Mouse (Mus musculus) midbrain, embryonic 10.5 days (tissue): ENCODE results near the gene Sh3bp2. TPM values are rescaled to one million over a fixed set of nuclear protein-coding genes. Genes with fewer than 3 reads are reported as not detected.
"Not testable (repeated sequence)": the region's sequence is repeated elsewhere in the genome, so short reads cannot be mapped to it uniquely, and the experiment has no call there.

Experiments used
- DNase-seq: peaks from one replicate; pipeline ENCODE4 v3.0.0-alpha.2; 2017; ENCODE audit warnings: low spot score
- H3K27ac ChIP-seq: fragments of 300-500 bp; sonication (generic); replicated peaks from 2 replicates; pipeline ENCODE4 v1.5.1; 2016; ENCODE audit warnings: mild to moderate bottlenecking
- H3K27me3 ChIP-seq: fragments of 300-500 bp; sonication (generic); 2 replicates; pipeline ENCODE4 v1.6.1; 2016; ENCODE audit warnings: low read depth, mild to moderate bottlenecking; ENCODE audit not compliant: poor library complexity, severe bottlenecking
- H3K36me3 ChIP-seq: fragments of 300-500 bp; sonication (generic); 2 replicates; pipeline ENCODE4 v1.6.1; 2016; ENCODE audit warnings: mild to moderate bottlenecking, moderate library complexity
- H3K4me1 ChIP-seq: fragments of 300-500 bp; sonication (generic); 2 replicates; pipeline ENCODE4 v1.6.1; 2016
- H3K4me3 ChIP-seq: fragments of 300-500 bp; sonication (generic); 2 replicates; pipeline ENCODE4 v1.5.1; 2016; ENCODE audit warnings: mild to moderate bottlenecking, moderate library complexity
- H3K9me3 ChIP-seq: fragments of 300-500 bp; sonication (generic); replicated peaks from 2 replicates; pipeline ENCODE4 v1.6.1; 2016; ENCODE audit warnings: mild to moderate bottlenecking
- WGBS: fragments of 180-500 bp; shearing (Covaris S2); methylation state at CpG from one replicate; pipeline ENCODE4 v1.1.7; 2016; 5-methylcytosine and 5-hydroxymethylcytosine counted together
- polyA plus RNA-seq: library from polyadenylated mRNA; unstranded; fragments of >200 nt; fragmentation: Nextera tagmentation; extraction: Ambion mirVana; gene quantifications from 2 replicates; pipeline ENCODE4 v1.2.1, GENCODE M21; 2016

Sh3bp2 gene
- polyA plus RNA-seq, 1 experiment from 2014 or later = 6.4 TPM

- not testable (repeated sequence) for H3K9me3 ChIP-seq, H3K4me3 ChIP-seq, DNase-seq, H3K27me3 ChIP-seq
- 0 out of 2 replicates have a peak overlapping the region, but pooled peaks have one; percentile 42 for H3K27ac ChIP-seq
- peaks cover 20% of the 10 kb centered on the region for H3K36me3 ChIP-seq
- WGBS = 69% methylated on average over 10 of the region's 10 CpGs
- peaks cover 12% of the 10 kb centered on the region for H3K4me1 ChIP-seq
Measured at GRCm38 (mm10) chr5:34581671-34582313, 56.2 kb downstream of the Sh3bp2 start.

DNA sequence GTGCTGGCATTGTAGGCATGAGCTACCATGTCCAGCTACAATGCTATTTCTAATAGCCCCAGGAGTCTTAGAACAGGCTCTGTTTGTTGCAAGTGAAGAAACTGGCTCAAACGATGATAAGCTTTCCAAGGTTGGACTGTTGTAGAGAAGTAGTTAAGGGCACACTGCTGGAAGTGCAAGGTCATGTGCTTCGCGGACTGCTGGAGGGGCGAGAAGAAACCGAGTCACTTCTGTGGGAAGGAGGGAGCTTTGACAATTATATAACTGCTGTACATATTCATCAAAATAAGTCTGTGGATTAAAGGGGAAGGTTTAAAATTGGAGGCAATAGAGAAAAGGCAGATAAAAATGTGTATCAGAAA lies 56.7 kb downstream of the Sh3bp2 start:
- no peak overlapping the region for H3K4me3 ChIP-seq
- H3K27me3 ChIP-seq = no peaks in the 10 kb centered on the region
- DNase-seq = no peak
- no peaks in the 10 kb centered on the region for H3K9me3 ChIP-seq
- 89% methylated on average over 5 of the region's 5 CpGs for whole genome bisulfite sequencing
- H3K27ac ChIP-seq = 0 out of 2 replicates have a peak overlapping the region, but pooled peaks have one; percentile 42
- peaks cover 15% of the 10 kb centered on the region for H3K36me3 ChIP-seq
- peaks cover 17% of the 10 kb centered on the region for H3K4me1 ChIP-seq

DNA sequence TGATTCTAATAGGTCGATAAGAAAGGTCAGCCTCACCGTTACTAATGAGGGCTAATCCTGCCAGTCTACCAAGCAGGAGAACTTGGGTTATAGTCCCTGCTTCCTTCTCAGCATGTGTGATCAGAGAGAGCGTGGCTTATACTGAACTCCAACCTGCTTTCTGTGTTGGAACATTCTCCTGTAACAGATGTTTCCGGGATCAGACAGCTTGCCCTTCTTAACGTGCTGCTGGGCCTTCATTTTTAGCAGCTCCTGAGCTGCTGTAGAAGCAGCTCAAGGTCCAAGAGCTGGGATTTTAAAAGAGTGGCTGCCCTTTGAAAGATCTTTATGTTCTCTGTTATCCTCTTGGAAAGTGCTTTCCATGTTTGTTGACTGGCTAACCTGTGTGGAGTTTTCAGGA lies 59.6 kb downstream of the Sh3bp2 start:
- Histone ChIP-seq H3K27me3 (no peaks in the 10 kb centered on the region), H3K36me3 (0 out of 2 replicates have a peak, but pooled peaks cover 9% of the 10 kb centered on the region), H3K4me3 (no peak overlapping the region), H3K4me1 (peaks cover 31% of the 10 kb centered on the region), H3K27ac (no peak overlapping the region), H3K9me3 (no peaks in the 10 kb centered on the region)
- DNase-seq = no peak
- 72% methylated on average over 5 of the region's 5 CpGs for WGBS

GRCm38 (mm10) chr5:34587881-34588280 lies 62.2 kb downstream of the Sh3bp2 start:
- Histone ChIP-seq H3K4me3 (no peak overlapping the region), H3K9me3 (no peaks in the 10 kb centered on the region), H3K4me1 (peaks cover 42% of the 10 kb centered on the region), H3K27ac (no peak overlapping the region), H3K36me3 (peaks cover 13% of the 10 kb centered on the region; the same call in 1 of the 2 replicates), H3K27me3 (no peaks in the 10 kb centered on the region)
- WGBS = 71% methylated on average over 5 of the region's 5 CpGs
- DNase-seq = no peak

DNA sequence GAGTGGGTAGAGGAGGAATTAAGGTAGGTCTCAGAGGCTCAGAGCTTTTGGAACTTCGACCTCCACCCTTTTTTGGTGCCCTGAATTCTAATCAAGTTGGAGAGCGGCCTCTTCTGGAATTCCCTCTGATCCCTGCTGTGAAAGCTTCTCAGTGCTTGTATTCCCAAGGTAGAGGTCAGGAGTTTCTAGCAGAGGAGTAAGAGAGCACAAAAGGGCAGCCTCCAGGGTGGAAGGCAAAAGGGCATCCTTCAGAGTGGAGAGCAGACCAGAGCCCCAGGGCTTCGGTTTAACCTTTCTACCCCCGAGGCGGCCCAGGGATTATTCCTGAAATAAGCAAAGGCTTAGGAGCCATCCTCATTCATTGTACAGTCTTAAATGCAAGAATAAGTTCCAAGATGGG lies 64.4 kb downstream of the Sh3bp2 start:
- H3K36me3 ChIP-seq = peaks cover 12% of the 10 kb centered on the region; the same call in 1 of the 2 replicates
- peaks cover 42% of the 10 kb centered on the region for H3K4me1 ChIP-seq
- peak overlapping the region; percentile 59 for H3K27ac ChIP-seq
- H3K4me3 ChIP-seq = peak overlapping the region; percentile 7; the same call in 1 of the 2 replicates
- 3% methylated on average over 5 of the region's 5 CpGs for WGBS
- no peaks in the 10 kb centered on the region for H3K9me3 ChIP-seq
- peak; percentile 33 for DNase-seq
- no peaks in the 10 kb centered on the region for H3K27me3 ChIP-seq

GRCm38 (mm10) chr5:34590702-34591101 lies 65.1 kb downstream of the Sh3bp2 start:
- 39% methylated on average over 4 of the region's 4 CpGs for WGBS
- Histone ChIP-seq H3K9me3 (no peaks in the 10 kb centered on the region), H3K36me3 (peaks cover 12% of the 10 kb centered on the region; the same call in 1 of the 2 replicates), H3K4me1 (peaks cover 42% of the 10 kb centered on the region), H3K4me3 (no peak overlapping the region), H3K27ac (no peak overlapping the region), H3K27me3 (no peaks in the 10 kb centered on the region)
- DNase-seq = no peak

- H3K27me3 ChIP-seq = no peaks in the 10 kb centered on the region
- H3K4me3 ChIP-seq = no peak overlapping the region
- no peak for DNase-seq
- peaks cover 39% of the 10 kb centered on the region for H3K4me1 ChIP-seq
- 23% methylated on average over 5 of the region's 5 CpGs for WGBS
- H3K9me3 ChIP-seq = no peaks in the 10 kb centered on the region
- no peak overlapping the region for H3K27ac ChIP-seq
- peaks cover 12% of the 10 kb centered on the region; the same call in 1 of the 2 replicates for H3K36me3 ChIP-seq
Measured at GRCm38 (mm10) chr5:34591388-34592004, 65.9 kb downstream of the Sh3bp2 start.

DNA sequence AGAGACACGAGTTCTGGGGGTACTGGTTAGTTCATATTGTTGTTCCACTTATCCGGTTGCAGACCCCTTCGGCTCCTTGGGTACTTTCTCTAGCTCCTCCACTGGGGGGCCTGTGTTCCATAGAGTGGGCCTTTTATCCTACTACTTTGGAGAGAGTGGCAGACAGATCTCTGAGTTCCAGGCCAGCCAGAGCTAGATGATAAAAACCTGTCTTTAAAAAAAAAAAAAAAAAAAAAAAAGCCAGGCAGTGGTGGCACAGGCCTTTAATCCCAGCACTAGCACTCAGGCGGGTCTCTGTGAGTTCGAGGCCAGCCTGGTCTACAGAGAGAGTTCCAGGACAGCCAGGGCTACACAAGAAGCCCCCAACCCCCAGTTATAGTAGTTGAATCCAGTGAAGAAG lies 66.6 kb downstream of the Sh3bp2 start:
- peaks cover 32% of the 10 kb centered on the region for H3K4me1 ChIP-seq
- not testable (repeated sequence) for DNase-seq, H3K27me3 ChIP-seq, H3K27ac ChIP-seq, H3K9me3 ChIP-seq, H3K4me3 ChIP-seq
- WGBS = 76% methylated on average over 5 of the region's 5 CpGs
- peaks cover 15% of the 10 kb centered on the region for H3K36me3 ChIP-seq

DNA sequence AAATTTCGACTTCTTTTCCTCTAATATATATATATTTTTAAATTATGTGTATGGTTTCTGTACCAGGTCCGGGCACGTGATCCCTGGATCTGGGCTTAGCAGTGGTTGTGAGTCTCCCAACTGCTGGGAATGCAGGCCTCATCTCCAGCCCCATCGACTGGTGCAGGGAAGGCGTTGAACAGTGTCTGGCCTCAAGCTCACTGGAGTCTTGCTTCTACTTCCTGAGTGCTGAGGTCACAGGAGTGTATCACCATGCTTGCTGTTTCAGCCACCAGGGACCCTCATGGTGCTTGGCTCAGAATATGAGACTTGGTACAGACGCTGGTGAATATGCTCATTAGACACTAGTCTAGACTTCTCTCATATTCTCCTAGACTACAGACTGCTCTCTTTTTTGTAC lies 67.0 kb downstream of the Sh3bp2 start:
- Histone ChIP-seq H3K36me3 (peaks cover 19% of the 10 kb centered on the region), H3K4me1 (peaks cover 27% of the 10 kb centered on the region), H3K9me3 (no peaks in the 10 kb centered on the region), H3K27ac (no peak overlapping the region), H3K27me3 (no peaks in the 10 kb centered on the region), H3K4me3 (no peak overlapping the region)
- WGBS = 94% methylated on average over 6 of the region's 6 CpGs
- no peak for DNase-seq

DNA sequence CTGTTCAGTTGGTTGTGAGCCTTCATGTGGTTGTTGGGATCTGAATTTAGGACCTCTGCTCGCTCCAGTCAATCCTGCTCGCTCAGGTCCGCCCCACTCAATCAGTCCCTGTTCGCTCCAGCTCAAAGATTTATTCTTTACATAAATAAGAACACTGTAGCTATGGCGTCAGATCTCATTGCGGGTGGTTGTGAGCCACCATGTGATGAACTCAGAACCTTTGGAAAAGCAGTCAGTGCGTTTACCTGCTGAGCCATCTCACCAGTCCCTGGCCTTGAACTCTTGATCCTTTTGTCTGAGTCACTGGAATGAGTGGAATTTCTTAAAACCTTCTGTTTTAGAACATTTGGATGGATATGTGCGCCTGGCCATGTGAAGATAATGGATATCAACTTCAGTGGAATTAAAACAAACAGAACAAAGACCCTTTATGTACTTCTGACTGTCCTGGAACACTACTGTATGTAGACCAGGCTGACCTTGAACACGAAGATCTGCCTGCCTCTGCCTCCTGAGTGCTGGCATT lies 67.6 kb downstream of the Sh3bp2 start:
- H3K27me3 ChIP-seq = no peaks in the 10 kb centered on the region
- no peaks in the 10 kb centered on the region for H3K9me3 ChIP-seq
- 95% methylated on average over 9 of the region's 9 CpGs for WGBS
- H3K27ac ChIP-seq = no peak overlapping the region
- H3K4me1 ChIP-seq = peaks cover 24% of the 10 kb centered on the region
- peaks cover 24% of the 10 kb centered on the region for H3K36me3 ChIP-seq
- DNase-seq = no peak
- H3K4me3 ChIP-seq = no peak overlapping the region

DNA sequence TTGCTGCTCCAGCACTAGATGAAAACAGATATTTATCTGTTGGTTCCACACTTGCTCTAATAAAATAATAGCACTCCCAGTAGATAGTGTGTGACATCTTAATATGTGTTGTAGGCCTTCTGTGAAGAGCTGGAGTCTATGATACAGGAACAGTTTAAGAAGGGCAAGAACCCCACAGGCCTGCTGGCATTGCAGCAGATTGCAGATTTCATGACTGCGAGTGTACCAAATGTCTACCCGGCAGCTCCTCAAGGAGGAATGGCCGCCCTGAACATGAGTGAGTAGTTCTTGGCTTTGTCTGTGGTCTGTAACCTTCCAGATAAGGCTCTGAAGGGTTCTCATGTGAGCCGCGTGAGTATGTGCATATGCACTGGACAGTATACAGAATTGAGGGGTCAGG lies 78.9 kb downstream of the Sh3bp2 start:
- Histone ChIP-seq H3K9me3 (no peaks in the 10 kb centered on the region), H3K4me3 (no peak overlapping the region), H3K36me3 (peaks cover 67% of the 10 kb centered on the region), H3K27me3 (no peaks in the 10 kb centered on the region), H3K4me1 (no peaks in the 10 kb centered on the region), H3K27ac (no peak overlapping the region)
- no peak for DNase-seq
- WGBS = 94% methylated on average over 5 of the region's 5 CpGs

GRCm38 (mm10) chr5:34607100-34607880 lies 81.7 kb downstream of the Sh3bp2 start:
- 90% methylated on average over 8 of the region's 8 CpGs for WGBS
- no peaks in the 10 kb centered on the region for H3K4me1 ChIP-seq
- H3K27ac ChIP-seq = no peak overlapping the region
- no peak for DNase-seq
- no peaks in the 10 kb centered on the region for H3K27me3 ChIP-seq
- H3K9me3 ChIP-seq = no peaks in the 10 kb centered on the region
- no peak overlapping the region for H3K4me3 ChIP-seq
- peaks cover 73% of the 10 kb centered on the region for H3K36me3 ChIP-seq
